Mouse (Mus musculus): ENCODE results near the gene Krt73. TPM values are rescaled to one million over a fixed set of nuclear protein-coding genes. Genes with fewer than 3 reads are reported as not detected.

The Krt73 gene
- polyA plus RNA-seq, 1 experiment from 2014 or later, result not detected

- Histone ChIP-seq H3K4me2 (replicated peaks; ENCODE audit: low read depth) (no peak overlapping the region), H3K9me3 (ENCODE audit: control insufficient read depth) (no peaks in the 10 kb centered on the region), H3K9ac (ENCODE audit: low read depth, low read length) (no peak overlapping the region), H3K27ac (ENCODE audit: low read depth, low read length) (no peak overlapping the region), H3K4me1 (replicated peaks; ENCODE audit: control insufficient read depth, insufficient read depth, low read length) (no peaks in the 10 kb centered on the region), H3K4me3 (ENCODE audit: low read depth, low read length) (no peak overlapping the region), H3K36me3 (ENCODE audit: control insufficient read depth, insufficient read depth) (no peaks in the 10 kb centered on the region), H3K27me3 (replicated peaks; ENCODE audit: control insufficient read depth, insufficient read depth, low read length) (no peaks in the 10 kb centered on the region)
- no peak for TF ChIP-seq CTCF (IDR thresholded peaks at IDR 0.05; ENCODE audit: low read depth)
- WGBS, result 72% methylated on average over 5 of the region's 5 CpGs
- ATAC-seq, result no peak
These were observed 27.3 kb upstream of the Krt73 start for GRCm38 (mm10) chr15:101829441-101829840.

GRCm38 (mm10) chr15:101821786-101822185, 19.6 kb upstream of the Krt73 start:
- Histone ChIP-seq H3K27me3 (replicated peaks; ENCODE audit: control insufficient read depth, insufficient read depth, low read length) (no peaks in the 10 kb centered on the region), H3K36me3 (ENCODE audit: control insufficient read depth, insufficient read depth) (no peaks in the 10 kb centered on the region), H3K4me3 (ENCODE audit: low read depth, low read length) (no peak overlapping the region), H3K4me1 (replicated peaks; ENCODE audit: control insufficient read depth, insufficient read depth, low read length) (no peaks in the 10 kb centered on the region), H3K9me3 (ENCODE audit: control insufficient read depth) (no peaks in the 10 kb centered on the region), H3K27ac (ENCODE audit: low read depth, low read length) (no peak overlapping the region), H3K4me2 (replicated peaks; ENCODE audit: low read depth) (no peak overlapping the region), H3K9ac (ENCODE audit: low read depth, low read length) (no peak overlapping the region)
- no peak for ATAC-seq
- WGBS, result 19% methylated on average over 3 of the region's 3 CpGs
- TF ChIP-seq CTCF (IDR thresholded peaks at IDR 0.05; ENCODE audit: low read depth), result no peak

DNA sequence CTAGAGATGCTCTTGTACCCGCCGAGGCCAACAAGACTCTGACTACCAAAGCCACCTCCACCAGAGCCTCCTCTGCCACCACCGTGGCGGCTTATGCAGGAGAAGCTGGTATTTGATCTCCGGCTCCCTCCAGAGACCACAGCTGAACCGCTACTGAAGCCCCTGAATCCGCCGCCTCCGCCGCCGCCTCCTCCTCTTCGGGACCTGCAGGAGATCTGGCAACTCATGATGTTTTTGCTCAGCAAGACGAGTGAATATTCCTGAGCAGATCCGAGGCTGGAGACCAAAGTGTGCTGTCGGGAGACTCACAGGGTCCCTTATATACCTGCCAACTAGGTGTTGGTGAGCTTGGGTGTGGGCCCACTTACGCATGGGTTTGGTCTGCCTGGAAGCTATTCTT, 15.7 kb upstream of the Krt73 start, which contains the start of gene Krt2:
Gene Krt2, minus strand, starts transcription at position 295 of the 400 bp plus-strand sequence.
- no peak within 1 kb of the TSS for H3K4me3 ChIP-seq (ENCODE audit: low read depth, low read length)
- TF ChIP-seq CTCF (IDR thresholded peaks at IDR 0.05; ENCODE audit: low read depth), result no peak
- H3K9ac ChIP-seq (ENCODE audit: low read depth, low read length), result no peak within 1 kb of the TSS
- H3K27ac ChIP-seq (ENCODE audit: low read depth, low read length), result no peak within 1 kb of the TSS
- no peaks in the 10 kb centered on the region for H3K4me1 ChIP-seq (replicated peaks; ENCODE audit: control insufficient read depth, insufficient read depth, low read length)
- H3K9me3 ChIP-seq (ENCODE audit: control insufficient read depth), result no peaks in the 10 kb centered on the region
- ATAC-seq, result no peak
- no peak within 1 kb of the TSS for H3K4me2 ChIP-seq (replicated peaks; ENCODE audit: low read depth)
- H3K27me3 ChIP-seq (replicated peaks; ENCODE audit: control insufficient read depth, insufficient read depth, low read length), result no peaks in the 10 kb centered on the region
- 71% methylated on average over 16 of the region's 16 CpGs for WGBS
- H3K36me3 ChIP-seq (ENCODE audit: control insufficient read depth, insufficient read depth), result no peaks in the 10 kb centered on the region

DNA sequence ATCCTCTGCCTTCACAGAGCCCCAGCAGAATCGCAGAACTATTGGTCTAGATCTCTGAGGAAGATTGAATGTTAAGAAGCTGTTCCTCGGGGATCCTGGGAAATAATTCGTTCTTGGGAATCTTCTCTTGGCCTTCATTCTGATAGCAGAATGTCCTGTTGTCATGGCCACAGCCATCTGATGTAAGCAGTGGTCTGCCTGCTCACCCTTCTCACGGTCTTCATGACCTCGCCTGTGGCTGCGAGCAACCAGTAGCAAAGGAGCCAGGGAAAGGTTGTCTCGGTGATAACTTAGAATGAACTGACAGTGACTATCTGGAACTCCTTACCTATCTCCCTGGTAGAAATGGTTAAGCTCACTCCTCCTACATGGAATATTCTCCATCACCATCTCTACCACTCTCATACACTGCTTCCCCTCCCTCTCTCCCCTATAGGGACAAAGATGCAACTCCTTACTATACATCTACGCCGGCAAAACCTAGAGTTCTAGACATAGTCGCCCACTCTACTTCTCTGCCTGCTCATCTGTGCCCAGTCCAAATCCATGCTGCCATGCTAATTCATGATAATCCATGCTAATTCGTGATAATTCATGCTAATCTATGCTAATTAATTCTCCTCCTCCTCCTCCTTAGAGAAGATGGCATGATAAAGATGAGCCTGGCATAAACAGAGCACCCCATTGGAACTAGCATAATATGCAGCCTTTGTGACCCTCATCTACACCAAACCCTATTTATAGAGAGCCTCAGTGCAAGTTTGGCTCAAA, 1.1 kb upstream of the Krt73 start:
- Histone ChIP-seq H3K4me3 (ENCODE audit: low read depth, low read length) (no peak overlapping the region), H3K36me3 (ENCODE audit: control insufficient read depth, insufficient read depth) (no peaks in the 10 kb centered on the region), H3K9me3 (ENCODE audit: control insufficient read depth) (no peaks in the 10 kb centered on the region), H3K4me2 (replicated peaks; ENCODE audit: low read depth) (no peak overlapping the region), H3K9ac (ENCODE audit: low read depth, low read length) (no peak overlapping the region), H3K27me3 (replicated peaks; ENCODE audit: control insufficient read depth, insufficient read depth, low read length) (no peaks in the 10 kb centered on the region), H3K4me1 (replicated peaks; ENCODE audit: control insufficient read depth, insufficient read depth, low read length) (no peaks in the 10 kb centered on the region), H3K27ac (ENCODE audit: low read depth, low read length) (no peak overlapping the region)
- 77% methylated on average over 11 of the region's 11 CpGs for WGBS
- no peak for ATAC-seq
- TF ChIP-seq CTCF (IDR thresholded peaks at IDR 0.05; ENCODE audit: low read depth), result no peak

- 18% methylated on average over 3 of the region's 3 CpGs for WGBS
- Histone ChIP-seq H3K4me1 (replicated peaks; ENCODE audit: control insufficient read depth, insufficient read depth, low read length) (no peaks in the 10 kb centered on the region), H3K4me3 (ENCODE audit: low read depth, low read length) (no peak overlapping the region), H3K4me2 (replicated peaks; ENCODE audit: low read depth) (no peak overlapping the region), H3K27me3 (replicated peaks; ENCODE audit: control insufficient read depth, insufficient read depth, low read length) (no peaks in the 10 kb centered on the region), H3K9me3 (ENCODE audit: control insufficient read depth) (no peaks in the 10 kb centered on the region), H3K9ac (ENCODE audit: low read depth, low read length) (no peak overlapping the region), H3K36me3 (ENCODE audit: control insufficient read depth, insufficient read depth) (no peaks in the 10 kb centered on the region), H3K27ac (ENCODE audit: low read depth, low read length) (no peak overlapping the region)
- TF ChIP-seq CTCF (IDR thresholded peaks at IDR 0.05; ENCODE audit: low read depth), result no peak
- no peak for ATAC-seq
These were observed 11.3 kb downstream of the Krt73 start for GRCm38 (mm10) chr15:101790867-101791266.

GRCm38 (mm10) chr15:101786360-101786759, 15.8 kb downstream of the Krt73 start, which contains the start of gene Krt72:
Krt72 (minus strand) TSS chr15:101786460.
- Histone ChIP-seq H3K9ac (ENCODE audit: low read depth, low read length) (no peak within 1 kb of the TSS), H3K27me3 (replicated peaks; ENCODE audit: control insufficient read depth, insufficient read depth, low read length) (no peaks in the 10 kb centered on the region), H3K4me1 (replicated peaks; ENCODE audit: control insufficient read depth, insufficient read depth, low read length) (no peaks in the 10 kb centered on the region), H3K4me2 (replicated peaks; ENCODE audit: low read depth) (no peak within 1 kb of the TSS), H3K27ac (ENCODE audit: low read depth, low read length) (no peak within 1 kb of the TSS), H3K4me3 (ENCODE audit: low read depth, low read length) (no peak within 1 kb of the TSS), H3K9me3 (ENCODE audit: control insufficient read depth) (no peaks in the 10 kb centered on the region), H3K36me3 (ENCODE audit: control insufficient read depth, insufficient read depth) (no peaks in the 10 kb centered on the region)
- ATAC-seq, result no peak
- WGBS, result 91% methylated on average over 18 of the region's 18 CpGs
- no peak for TF ChIP-seq CTCF (IDR thresholded peaks at IDR 0.05; ENCODE audit: low read depth)

Data from intestine, postnatal 0 days (tissue).